ENCODE assay signal across 8 mouse cellular contexts in the genomic region with DNA sequence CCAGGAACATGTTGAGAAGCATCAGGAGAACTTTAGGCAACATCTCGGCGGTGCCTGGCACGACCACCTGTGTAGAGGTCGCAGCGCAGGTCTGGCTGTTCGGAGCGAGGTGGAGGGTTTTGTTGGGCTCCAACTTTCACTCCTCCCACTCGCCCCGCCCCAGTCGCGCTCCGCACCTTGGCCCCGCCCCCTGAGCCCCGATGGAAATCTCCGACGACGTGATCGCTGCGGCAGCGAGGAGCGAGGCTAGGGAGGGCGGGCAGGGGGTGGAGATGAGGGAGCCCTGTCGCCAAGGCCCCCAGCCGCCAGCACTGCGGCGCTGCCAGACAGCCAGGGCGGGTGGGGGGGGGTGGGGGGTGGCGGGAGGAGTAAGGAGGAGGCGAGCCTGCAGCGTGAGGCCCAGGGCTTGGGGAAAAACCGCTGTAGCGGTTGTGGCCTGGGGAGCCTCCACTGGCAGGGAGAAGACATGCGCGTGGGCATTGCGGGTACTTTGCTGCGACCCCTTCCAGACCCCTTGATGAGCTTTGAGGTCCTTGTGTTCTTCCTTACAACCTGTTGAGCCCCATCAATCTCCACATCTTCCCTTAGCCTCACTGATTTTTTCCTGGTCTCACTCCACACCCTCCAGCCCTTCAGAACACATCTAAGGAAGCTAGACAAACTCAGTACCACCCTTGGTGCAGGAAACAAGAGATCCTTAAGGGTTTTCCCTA. TPM values are rescaled to one million over a fixed set of nuclear protein-coding genes. Genes with fewer than 3 reads are reported as not detected.
DNase-seq lines count a peak whose midpoint lies in the region; ATAC-seq and TF ChIP-seq lines count a peak whose summit lies in the region.

A gene (minus strand): TSS at position 145 of the 713 bp plus-strand sequence.

- no peaks in the 10 kb centered on the region for H3K4me1 ChIP-seq in lung, postnatal 0 days (ENCODE audit: insufficient read depth, low read depth, low read length)
- H3K4me1 ChIP-seq in small intestine, adult 2 months (ENCODE audit: control insufficient read depth, insufficient read depth, insufficient read length, low read length), result 0 out of 2 replicates have a peak, but pooled peaks cover 2% of the 10 kb centered on the region

- no peaks in the 10 kb centered on the region for H3K9me3 ChIP-seq in lung, postnatal 0 days (ENCODE audit: low read length)

- no peak within 1 kb of the TSS for H3K9ac ChIP-seq in lung, postnatal 0 days (replicated peaks; ENCODE audit: low read depth)

- TF ChIP-seq POLR2A in small intestine, adult 2 months (IDR thresholded peaks at IDR 0.05; ENCODE audit: low read depth, low read length), result no peak

- H3K27me3 ChIP-seq in lung, postnatal 0 days (replicated peaks; ENCODE audit: insufficient read depth, low read length), result no peaks in the 10 kb centered on the region
- H3K27me3 ChIP-seq in small intestine, adult 2 months (ENCODE audit: control insufficient read depth, insufficient read depth, low read length), result no peaks in the 10 kb centered on the region

- H3K36me3 ChIP-seq in lung, postnatal 0 days (ENCODE audit: insufficient read depth, low read length), result no peaks in the 10 kb centered on the region
- no peaks in the 10 kb centered on the region for H3K36me3 ChIP-seq in small intestine, adult 2 months (ENCODE audit: control insufficient read depth, insufficient read depth, low read length)

- WGBS in lung, postnatal 0 days, result 16% methylated on average over 10 of the region's 36 CpGs
- 12% methylated on average over 18 of the region's 36 CpGs for WGBS in small intestine, adult 2 months

- H3K27ac ChIP-seq in lung, postnatal 0 days (ENCODE audit: low read length), result no peak within 1 kb of the TSS
- H3K27ac ChIP-seq in small intestine, adult 2 months (ENCODE audit: insufficient read depth, low read depth, low read length), result no peak within 1 kb of the TSS

- no peak for TF ChIP-seq CTCF in lung, postnatal 0 days (IDR thresholded peaks at IDR 0.05)
- TF ChIP-seq CTCF in small intestine, adult 2 months (IDR thresholded peaks at IDR 0.05; ENCODE audit: extremely low read depth, insufficient read length, insufficient replicate concordance, low read depth, low read length), result no peak

- TF ChIP-seq EP300 in lung, postnatal 0 days (IDR thresholded peaks at IDR 0.05), result no peak

- peak; percentile 14 for DNase-seq in CD4-positive, CD25-positive, alpha-beta regulatory T cell, adult 2 months (ENCODE audit: low read depth, low spot score)
- DNase-seq in embryo, embryonic 11 days, result peak; percentile 78
- DNase-seq in heart, adult 9 months (ENCODE audit: low spot score in 2 of 2), result peak; percentile 17 to 22
- peak; percentile 2 to 4 for DNase-seq in kidney, adult 8-10 months
- peak; percentile 57 for DNase-seq in lung, postnatal 0 days (ENCODE audit: low spot score)
- DNase-seq in left cerebral cortex, adult 18-20 months (ENCODE audit: low spot score in 2 of 2), result no peak

- H3K4me3 ChIP-seq in lung, postnatal 0 days (ENCODE audit: low read depth, low read length), result peak within 1 kb of the TSS; percentile 43
- H3K4me3 ChIP-seq in small intestine, adult 2 months (ENCODE audit: low read depth, low read length), result peak within 1 kb of the TSS; percentile 92

- no peak for ATAC-seq in CD4-positive, CD25-positive, alpha-beta regulatory T cell, adult 4 months
- ATAC-seq in lung, postnatal 0 days, result peak; percentile 87

- peak within 1 kb of the TSS; percentile 64 for H3K4me2 ChIP-seq in lung, postnatal 0 days (replicated peaks; ENCODE audit: low read depth, low read length)

RNA-seq across cellular contexts. Expression of the gene that starts here (rescaled TPM):
- under 1 TPM; 0.17 to 0.60 TPM for polyA plus RNA-seq in CD4-positive, CD25-positive, alpha-beta regulatory T cell, adult 4 months (2017; shearing (Covaris generic))
- 1.8 and 3.1 TPM in 2 replicates for polyA plus RNA-seq in lung, postnatal 0 days (2015; fragmentation: Nextera tagmentation; extraction: Ambion mirVana)
- polyA plus RNA-seq in small intestine, adult 2 months (2012; rRNA removed), result 0.67 and 1.6 TPM in 2 replicates
- under 1 TPM; 0.19 to 0.23 TPM for total RNA-seq in left cerebral cortex, adult 18-20 months (2021)

Comparison
In these comparisons a context has a peak if more than half of its experiments do, and no peak if none do; other contexts are left out.
1. DNase-seq: peak in CD4-positive, CD25-positive, alpha-beta regulatory T cell, adult 2 months (single experiment), embryo, embryonic 11 days (single experiment), heart, adult 9 months (2 of 2), kidney, adult 8-10 months (2 of 2) and lung, postnatal 0 days (single experiment); none in left cerebral cortex, adult 18-20 months (0 of 2).